Mouse (Mus musculus): Measurements from ENCODE around the gene Emg1. TPM values are rescaled to one million over a fixed set of nuclear protein-coding genes. Genes with fewer than 3 reads are reported as not detected.

Emg1 gene
- polyA plus RNA-seq, 2 experiments, result 103 to 147 TPM

GRCm38 (mm10) chr6:124712918-124713317 lies 940 bp upstream of the Emg1 start:
- Histone ChIP-seq H3K4me2 (ENCODE audit: low read depth) (peak overlapping the region; percentile 87), H3K27ac (peak overlapping the region; percentile 43), H3K9me3 (ENCODE audit: control insufficient read depth, low read length) (no peaks in the 10 kb centered on the region), H3K36me3 (replicated peaks; ENCODE audit: control insufficient read depth, insufficient read depth, low read depth) (peaks cover 38% of the 10 kb centered on the region), H3K4me3 (ENCODE audit: insufficient read depth in 1 of 2, low read depth in 2 of 2, low read length in 2 of 2) (peak overlapping the region; percentile 75 to 82), H3K4me1 (replicated peaks; ENCODE audit: control insufficient read depth in 2 of 2, insufficient read depth in 2 of 2, low read length in 1 of 2) (peaks cover 15 to 16% of the 10 kb centered on the region in 2 experiments), H3K9ac (replicated peaks) (peak overlapping the region; percentile 81), H3K27me3 (ENCODE audit: control insufficient read depth, insufficient read depth, low read length) (no peaks in the 10 kb centered on the region)
- no peak for DNase-seq (ENCODE audit: low read depth in 3 of 3, low spot score in 3 of 3)
- no peak for ATAC-seq (ENCODE audit: insufficient read depth)
- 8% methylated on average over 11 of the region's 11 CpGs for WGBS (ENCODE audit: insufficient replicate concordance)
- TF ChIP-seq CTCF (IDR thresholded peaks at IDR 0.05; ENCODE audit: low read depth) (peak; percentile 16; the same call in 1 of the 2 replicates), EP300 (IDR thresholded peaks at IDR 0.05; ENCODE audit: low read depth) (no peak)

GRCm38 (mm10) chr6:124708289-124708889 lies 3.6 kb downstream of the Emg1 start:
- TF ChIP-seq EP300 (IDR thresholded peaks at IDR 0.05; ENCODE audit: low read depth) (no peak), CTCF (IDR thresholded peaks at IDR 0.05; ENCODE audit: low read depth) (no peak)
- 88% methylated on average over 10 of the region's 10 CpGs for WGBS (ENCODE audit: insufficient replicate concordance)
- H3K36me3 ChIP-seq (replicated peaks; ENCODE audit: control insufficient read depth, insufficient read depth, low read depth), result peaks cover 53% of the 10 kb centered on the region
- H3K9ac ChIP-seq (replicated peaks), result no peak overlapping the region
- no peak overlapping the region for H3K4me3 ChIP-seq (ENCODE audit: insufficient read depth in 1 of 2, low read depth in 2 of 2, low read length in 2 of 2)
- H3K9me3 ChIP-seq (ENCODE audit: control insufficient read depth, low read length), result no peaks in the 10 kb centered on the region
- no peaks in the 10 kb centered on the region for H3K27me3 ChIP-seq (ENCODE audit: control insufficient read depth, insufficient read depth, low read length)
- peaks cover 11 to 15% of the 10 kb centered on the region in 2 experiments for H3K4me1 ChIP-seq (replicated peaks; ENCODE audit: control insufficient read depth in 2 of 2, insufficient read depth in 2 of 2, low read length in 1 of 2)
- no peak overlapping the region for H3K4me2 ChIP-seq (ENCODE audit: low read depth)
- no peak for DNase-seq (ENCODE audit: low read depth in 3 of 3, low spot score in 3 of 3)
- no peak for ATAC-seq (ENCODE audit: insufficient read depth)
- H3K27ac ChIP-seq, result no peak overlapping the region

- Histone ChIP-seq H3K27me3 (ENCODE audit: control insufficient read depth, insufficient read depth, low read length) (no peaks in the 10 kb centered on the region), H3K4me1 (replicated peaks; ENCODE audit: control insufficient read depth in 2 of 2, insufficient read depth in 2 of 2, low read length in 1 of 2) (peaks cover 10 to 12% of the 10 kb centered on the region in 2 experiments), H3K4me3 (ENCODE audit: insufficient read depth in 1 of 2, low read depth in 2 of 2, low read length in 2 of 2) (no peak overlapping the region), H3K9me3 (ENCODE audit: control insufficient read depth, low read length) (no peaks in the 10 kb centered on the region), H3K36me3 (replicated peaks; ENCODE audit: control insufficient read depth, insufficient read depth, low read depth) (peaks cover 73% of the 10 kb centered on the region), H3K4me2 (ENCODE audit: low read depth) (no peak overlapping the region), H3K9ac (replicated peaks) (no peak overlapping the region), H3K27ac (no peak overlapping the region)
- no peak for DNase-seq (ENCODE audit: low read depth in 3 of 3, low spot score in 3 of 3)
- 76% methylated on average over 5 of the region's 5 CpGs for WGBS (ENCODE audit: insufficient replicate concordance)
- ATAC-seq (ENCODE audit: insufficient read depth), result no peak
- TF ChIP-seq EP300 (IDR thresholded peaks at IDR 0.05; ENCODE audit: low read depth) (no peak), CTCF (IDR thresholded peaks at IDR 0.05; ENCODE audit: low read depth) (no peak)
Measured at GRCm38 (mm10) chr6:124706061-124706627, 5.8 kb downstream of the Emg1 start.

GRCm38 (mm10) chr6:124704417-124704816 lies 7.6 kb downstream of the Emg1 start:
- H3K4me2 ChIP-seq (ENCODE audit: low read depth), result no peak overlapping the region
- no peak overlapping the region for H3K4me3 ChIP-seq (ENCODE audit: insufficient read depth in 1 of 2, low read depth in 2 of 2, low read length in 2 of 2)
- no peak overlapping the region for H3K27ac ChIP-seq
- no peak overlapping the region for H3K9ac ChIP-seq (replicated peaks)
- 87% methylated on average over 2 of the region's 2 CpGs for WGBS (ENCODE audit: insufficient replicate concordance)
- DNase-seq (ENCODE audit: low read depth in 3 of 3, low spot score in 3 of 3) (no peak), ATAC-seq (ENCODE audit: insufficient read depth) (no peak)
- no peaks in the 10 kb centered on the region for H3K27me3 ChIP-seq (ENCODE audit: control insufficient read depth, insufficient read depth, low read length)
- TF ChIP-seq EP300 (IDR thresholded peaks at IDR 0.05; ENCODE audit: low read depth), result no peak
- no peak for TF ChIP-seq CTCF (IDR thresholded peaks at IDR 0.05; ENCODE audit: low read depth)
- peaks cover 84% of the 10 kb centered on the region for H3K36me3 ChIP-seq (replicated peaks; ENCODE audit: control insufficient read depth, insufficient read depth, low read depth)
- no peaks in the 10 kb centered on the region for H3K9me3 ChIP-seq (ENCODE audit: control insufficient read depth, low read length)
- H3K4me1 ChIP-seq (replicated peaks; ENCODE audit: control insufficient read depth in 2 of 2, insufficient read depth in 2 of 2, low read length in 1 of 2), result peaks cover 0 to 2% of the 10 kb centered on the region in 2 experiments; a peak in 2 of 4 replicates

- ATAC-seq (ENCODE audit: insufficient read depth) (no peak), DNase-seq (ENCODE audit: low read depth in 3 of 3, low spot score in 3 of 3) (no peak)
- Histone ChIP-seq H3K9ac (replicated peaks) (no peak overlapping the region), H3K27me3 (ENCODE audit: control insufficient read depth, insufficient read depth, low read length) (no peaks in the 10 kb centered on the region), H3K4me3 (ENCODE audit: insufficient read depth in 1 of 2, low read depth in 2 of 2, low read length in 2 of 2) (no peak overlapping the region), H3K4me1 (replicated peaks; ENCODE audit: control insufficient read depth in 2 of 2, insufficient read depth in 2 of 2, low read length in 1 of 2) (peaks cover 0 to 2% of the 10 kb centered on the region in 2 experiments; a peak in 1 of 4 replicates), H3K4me2 (ENCODE audit: low read depth) (no peak overlapping the region), H3K9me3 (ENCODE audit: control insufficient read depth, low read length) (no peaks in the 10 kb centered on the region), H3K36me3 (replicated peaks; ENCODE audit: control insufficient read depth, insufficient read depth, low read depth) (peaks cover 90% of the 10 kb centered on the region), H3K27ac (no peak overlapping the region)
- no peak for TF ChIP-seq CTCF (IDR thresholded peaks at IDR 0.05; ENCODE audit: low read depth)
- no peak for TF ChIP-seq EP300 (IDR thresholded peaks at IDR 0.05; ENCODE audit: low read depth)
- 42% methylated on average over 7 of the region's 7 CpGs for WGBS (ENCODE audit: insufficient replicate concordance)
Measured at GRCm38 (mm10) chr6:124703789-124704188, 8.2 kb downstream of the Emg1 start.

Data from liver, embryonic 14.5 days (tissue).